8 mouse cellular contexts compared by ENCODE assay signal in genomic region chr11:69799394-69800137, GRCm38 (mm10). TPM values are rescaled to one million over a fixed set of nuclear protein-coding genes. Genes with fewer than 3 reads are reported as not detected.
A peak's percentile ranks its signal among the peaks of the same experiment; 100 is the strongest.
DNase-seq lines count a peak whose midpoint lies in the region; ATAC-seq and TF ChIP-seq lines count a peak whose summit lies in the region.

No protein-coding gene starts in this region.

- peak overlapping the region; percentile 84 for H3K4me2 ChIP-seq in forebrain, embryonic 12.5 days
- H3K4me2 ChIP-seq in liver, embryonic 13.5 days = peak overlapping the region; percentile 6; the same call in 1 of the 2 replicates
- H3K4me2 ChIP-seq in stomach, postnatal 0 days (replicated peaks; ENCODE audit: low read depth) = 0 out of 2 replicates have a peak overlapping the region, but pooled peaks have one; percentile 73

- peaks cover 70% of the 10 kb centered on the region for H3K4me1 ChIP-seq in forebrain, embryonic 12.5 days
- peaks cover 61% of the 10 kb centered on the region for H3K4me1 ChIP-seq in liver, embryonic 13.5 days (replicated peaks)
- H3K4me1 ChIP-seq in stomach, postnatal 0 days (replicated peaks; ENCODE audit: control insufficient read depth, insufficient read depth) = peaks cover 4% of the 10 kb centered on the region

- no peak for TF ChIP-seq EP300 in stomach, postnatal 0 days (optimal IDR thresholded peaks at IDR 0.05)

- peak; percentile 5 for DNase-seq in embryo, embryonic 10 days (ENCODE audit: low spot score)
- no peak for DNase-seq in embryo, embryonic 9.5 days (ENCODE audit: extremely low spot score)
- DNase-seq in B cell, adult 2 months = peak; percentile 83 to 86
- no peak for DNase-seq in liver, embryonic 13.5 days
- DNase-seq in stomach, postnatal 0 days (ENCODE audit: low spot score) = no peak
- DNase-seq in thymus, postnatal 36 days = no peak

- H3K27me3 ChIP-seq in forebrain, embryonic 12.5 days = peaks cover 63% of the 10 kb centered on the region
- H3K27me3 ChIP-seq in liver, embryonic 13.5 days = peaks cover 89% of the 10 kb centered on the region
- H3K27me3 ChIP-seq in stomach, postnatal 0 days (ENCODE audit: control insufficient read depth, insufficient read depth, low read length) = no peaks in the 10 kb centered on the region

- TF ChIP-seq CTCF in stomach, postnatal 0 days (IDR thresholded peaks at IDR 0.05; ENCODE audit: low read depth) = 0 out of 2 replicates have a peak, but pooled peaks have one; percentile 8

- H3K9ac ChIP-seq in forebrain, embryonic 12.5 days = peak overlapping the region; percentile 74
- no peak overlapping the region for H3K9ac ChIP-seq in liver, embryonic 13.5 days
- H3K9ac ChIP-seq in stomach, postnatal 0 days (ENCODE audit: low read length) = no peak overlapping the region

- no peak for ATAC-seq in forebrain, embryonic 12.5 days (ENCODE audit: low FRiP score)
- no peak for ATAC-seq in liver, embryonic 13.5 days (ENCODE audit: low read depth)
- no peak for ATAC-seq in stomach, postnatal 0 days (ENCODE audit: low FRiP score, low TSS enrichment)
- ATAC-seq in frontal cortex, adult (ENCODE audit: low TSS enrichment) = no peak

- H3K9me3 ChIP-seq in forebrain, embryonic 12.5 days = no peaks in the 10 kb centered on the region
- H3K9me3 ChIP-seq in liver, embryonic 13.5 days (replicated peaks) = no peaks in the 10 kb centered on the region
- no peaks in the 10 kb centered on the region for H3K9me3 ChIP-seq in stomach, postnatal 0 days (ENCODE audit: control insufficient read depth, low read length)

- H3K4me3 ChIP-seq in forebrain, embryonic 12.5 days (replicated peaks) = peak overlapping the region; percentile 58
- H3K4me3 ChIP-seq in liver, embryonic 13.5 days (replicated peaks) = no peak overlapping the region
- H3K4me3 ChIP-seq in stomach, postnatal 0 days (ENCODE audit: low read depth, low read length) = no peak overlapping the region

- peak overlapping the region; percentile 91 for H3K27ac ChIP-seq in forebrain, embryonic 12.5 days
- H3K27ac ChIP-seq in liver, embryonic 13.5 days = no peak overlapping the region
- H3K27ac ChIP-seq in stomach, postnatal 0 days (replicated peaks) = no peak overlapping the region

- 22% methylated on average over 12 of the region's 12 CpGs for WGBS in forebrain, embryonic 12.5 days
- WGBS in liver, embryonic 13.5 days (ENCODE audit: insufficient replicate concordance) = 37% methylated on average over 11 of the region's 12 CpGs
- WGBS in stomach, postnatal 0 days = 48% methylated on average over 12 of the region's 12 CpGs

- H3K36me3 ChIP-seq in forebrain, embryonic 12.5 days (replicated peaks) = no peaks in the 10 kb centered on the region
- no peaks in the 10 kb centered on the region for H3K36me3 ChIP-seq in liver, embryonic 13.5 days
- H3K36me3 ChIP-seq in stomach, postnatal 0 days (ENCODE audit: control insufficient read depth, insufficient read depth, low read length) = no peaks in the 10 kb centered on the region

RNA-seq across cellular contexts. Expression of gene Fgf11, which starts 2.1 kb away (rescaled TPM):
- polyA plus RNA-seq in forebrain, embryonic 12.5 days (2016; fragmentation: Nextera tagmentation; extraction: Ambion mirVana) = 2.6 and 3.2 TPM in 2 replicates
- polyA plus RNA-seq in liver, embryonic 13.5 days (2015; fragmentation: Nextera tagmentation; extraction: Ambion mirVana) = 0.07 and 0.20 TPM in 2 replicates
- 0.67 and 0.90 TPM in 2 replicates for polyA plus RNA-seq in stomach, postnatal 0 days (2015; fragmentation: Nextera tagmentation; extraction: Ambion mirVana)

RNA-seq across cellular contexts. Expression of gene Chrnb1, which starts 3.8 kb away (rescaled TPM):
- polyA plus RNA-seq in forebrain, embryonic 12.5 days (2016; fragmentation: Nextera tagmentation; extraction: Ambion mirVana) = 1.2 and 1.8 TPM in 2 replicates
- 0.43 and 0.59 TPM in 2 replicates for polyA plus RNA-seq in liver, embryonic 13.5 days (2015; fragmentation: Nextera tagmentation; extraction: Ambion mirVana)
- 4.3 and 5.0 TPM in 2 replicates for polyA plus RNA-seq in stomach, postnatal 0 days (2015; fragmentation: Nextera tagmentation; extraction: Ambion mirVana)

RNA-seq across cellular contexts. Expression of gene Tmem102, which starts 5.9 kb away (rescaled TPM):
- polyA plus RNA-seq in forebrain, embryonic 12.5 days (2016; fragmentation: Nextera tagmentation; extraction: Ambion mirVana) = 0.76 and 1.3 TPM in 2 replicates
- polyA plus RNA-seq in liver, embryonic 13.5 days (2015; fragmentation: Nextera tagmentation; extraction: Ambion mirVana) = 0.46 and 0.50 TPM in 2 replicates
- polyA plus RNA-seq in stomach, postnatal 0 days (2015; fragmentation: Nextera tagmentation; extraction: Ambion mirVana) = 28.4 and 34.4 TPM in 2 replicates

RNA-seq across cellular contexts. Expression of gene Gm39566, which starts 15.5 kb away (rescaled TPM):
- polyA plus RNA-seq in forebrain, embryonic 12.5 days (2016; fragmentation: Nextera tagmentation; extraction: Ambion mirVana) = not detected in 2 replicates
- polyA plus RNA-seq in liver, embryonic 13.5 days (2015; fragmentation: Nextera tagmentation; extraction: Ambion mirVana) = not detected in 2 replicates
- not detected in 2 replicates for polyA plus RNA-seq in stomach, postnatal 0 days (2015; fragmentation: Nextera tagmentation; extraction: Ambion mirVana)

RNA-seq across cellular contexts. Expression of gene Spem2, which starts 18.7 kb away (rescaled TPM):
- polyA plus RNA-seq in forebrain, embryonic 12.5 days (2016; fragmentation: Nextera tagmentation; extraction: Ambion mirVana) = not detected in 2 replicates
- polyA plus RNA-seq in liver, embryonic 13.5 days (2015; fragmentation: Nextera tagmentation; extraction: Ambion mirVana) = not detected in 2 replicates
- polyA plus RNA-seq in stomach, postnatal 0 days (2015; fragmentation: Nextera tagmentation; extraction: Ambion mirVana) = not detected in 2 replicates

Comparison
In these comparisons a context has a peak if more than half of its experiments do, and no peak if none do; other contexts are left out.
1. DNase-seq: peak in embryo, embryonic 10 days (single experiment) and B cell, adult 2 months (2 of 2); none in embryo, embryonic 9.5 days (single experiment), liver, embryonic 13.5 days (single experiment), stomach, postnatal 0 days (single experiment) and thymus, postnatal 36 days (0 of 2).
2. H3K4me2 ChIP-seq: peak in every context shown above with its lines; median percentile 84 in forebrain, embryonic 12.5 days; 73 in stomach, postnatal 0 days; 6 in liver, embryonic 13.5 days.
3. RNA of gene Tmem102, which starts 5.9 kb away (polyA plus RNA-seq): 28.4 to 34.4 TPM in stomach, postnatal 0 days; 0.76 to 1.3 TPM in forebrain, embryonic 12.5 days and 0.46 to 0.50 TPM in liver, embryonic 13.5 days; every median in the first group is over 10 times any median in the second.